Mouse (Mus musculus) G1E (cell line): ENCODE measurements around the gene Trib3.

Experiments
- CTCF ChIP-seq: IDR thresholded peaks from 2 replicates; pipeline ENCODE4 v1.5.1; 2012; ENCODE audit warnings: low read depth, low read length, inconsistent platforms, mixed read lengths
- GATA1 ChIP-seq: IDR thresholded peaks from 2 replicates; pipeline ENCODE4 v1.6.1; 2012; ENCODE audit warnings: borderline replicate concordance, low read length, inconsistent platforms, mixed read lengths
- GATA2 ChIP-seq: IDR thresholded peaks from 2 replicates; pipeline ENCODE4 v1.6.1; 2012; ENCODE audit warnings: low read depth, low read length, inconsistent platforms, borderline replicate concordance
- POLR2AphosphoS5 ChIP-seq: IDR thresholded peaks from 2 replicates; pipeline ENCODE4 v1.6.1; 2012; ENCODE audit warnings: low read depth, low read length, inconsistent platforms; ENCODE audit not compliant: insufficient replicate concordance

- no peak for TF ChIP-seq CTCF
- TF ChIP-seq GATA1 = no peak
- TF ChIP-seq POLR2AphosphoS5 = no peak
- no peak for TF ChIP-seq GATA2
Measured at GRCm38 (mm10) chr2:152317054-152317453, 26.8 kb downstream of the Trib3 start.
